Mouse (Mus musculus): Measurements from ENCODE around the gene Pou6f2. TPM values are rescaled to one million over a fixed set of nuclear protein-coding genes. Genes with fewer than 3 reads are reported as not detected.
A peak's percentile ranks its signal among the peaks of the same experiment; 100 is the strongest.

Pou6f2 gene
- total RNA-seq, 2 experiments from 2014 or later: not detected

DNA sequence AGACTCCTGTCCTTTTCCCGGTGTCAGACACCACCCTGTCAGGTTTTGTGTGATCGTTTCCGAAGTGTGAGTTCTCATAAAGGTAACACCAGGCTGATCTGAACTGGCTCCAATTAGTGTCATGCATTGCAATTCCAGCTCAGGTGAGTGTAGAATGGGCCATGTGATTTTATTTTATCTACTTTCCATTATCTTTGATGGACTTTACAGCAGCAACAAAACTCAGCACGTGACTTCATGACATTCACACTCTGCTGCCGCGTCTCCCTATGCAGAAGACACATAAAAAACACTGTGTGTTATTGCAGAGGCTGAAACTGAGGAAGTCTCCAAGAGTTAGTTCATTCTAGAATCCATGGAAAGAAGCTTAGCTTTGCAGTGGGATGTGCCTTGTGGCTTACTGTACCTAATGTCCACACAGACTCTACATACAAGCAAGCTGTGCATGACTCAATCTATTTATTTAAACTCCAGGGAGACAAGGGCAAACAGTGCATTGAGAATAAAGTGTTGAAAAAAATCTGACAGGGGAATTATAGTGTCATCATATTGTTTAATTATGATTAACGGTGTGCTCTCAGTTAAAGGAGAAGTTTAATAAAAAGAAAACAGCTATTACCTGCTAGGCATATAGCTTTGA, 90.9 kb downstream of the Pou6f2 start:
- no peak for TF ChIP-seq CTCF (IDR thresholded peaks at IDR 0.05)
- intact Hi-C loops (cut with DNase I): no loop called here
- DNase-seq: no peak
- Histone ChIP-seq H3K27ac (no peak overlapping the region), H3K4me3 (no peak overlapping the region)

DNA sequence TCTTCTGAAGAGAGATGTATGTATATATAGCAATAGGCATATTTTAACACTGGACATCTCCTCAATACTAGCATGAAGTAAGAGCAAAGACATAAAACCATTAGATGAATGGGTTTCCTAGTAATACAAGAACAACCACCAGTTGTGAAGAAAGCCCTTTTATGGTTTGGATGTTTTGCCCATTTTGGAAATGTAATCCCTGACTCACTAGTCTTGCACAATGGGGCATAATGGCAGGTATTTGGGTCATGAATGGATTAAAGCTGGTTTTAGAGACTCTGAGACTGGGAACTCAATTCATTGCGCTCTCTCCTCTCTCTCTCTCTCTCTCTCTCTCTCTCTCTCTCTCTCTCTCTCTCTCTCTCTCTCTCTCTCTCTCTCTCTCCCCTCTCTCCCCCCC, 97.5 kb downstream of the Pou6f2 start:
- intact Hi-C loops (cut with DNase I): no loop called here
- Histone ChIP-seq H3K27ac (no peak overlapping the region), H3K4me3 (no peak overlapping the region)
- TF ChIP-seq CTCF (IDR thresholded peaks at IDR 0.05): no peak
- no peak for DNase-seq

DNA sequence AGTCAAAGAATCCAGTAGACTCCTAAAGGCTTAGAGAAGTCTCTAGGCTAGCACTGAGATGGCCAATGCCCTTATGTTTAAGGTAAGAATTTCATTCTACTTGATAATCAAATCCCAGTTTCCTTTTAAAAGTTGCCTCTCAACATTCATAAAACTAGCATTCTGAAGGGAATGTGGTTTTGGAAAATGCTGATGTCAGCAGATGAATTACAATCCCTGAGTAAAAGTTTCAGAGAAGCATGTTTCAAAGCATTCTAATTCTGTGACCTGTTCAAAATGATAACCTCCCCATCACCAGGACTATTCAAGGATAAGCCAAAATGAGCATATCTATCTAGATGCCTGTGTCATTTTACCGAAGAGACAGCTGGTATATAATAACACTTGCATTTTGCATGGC, 104.0 kb downstream of the Pou6f2 start:
- Histone ChIP-seq H3K4me3 (no peak overlapping the region), H3K27ac (no peak overlapping the region)
- intact Hi-C loops (cut with DNase I): no loop called here
- no peak for DNase-seq
- no peak for TF ChIP-seq CTCF (IDR thresholded peaks at IDR 0.05)

DNA sequence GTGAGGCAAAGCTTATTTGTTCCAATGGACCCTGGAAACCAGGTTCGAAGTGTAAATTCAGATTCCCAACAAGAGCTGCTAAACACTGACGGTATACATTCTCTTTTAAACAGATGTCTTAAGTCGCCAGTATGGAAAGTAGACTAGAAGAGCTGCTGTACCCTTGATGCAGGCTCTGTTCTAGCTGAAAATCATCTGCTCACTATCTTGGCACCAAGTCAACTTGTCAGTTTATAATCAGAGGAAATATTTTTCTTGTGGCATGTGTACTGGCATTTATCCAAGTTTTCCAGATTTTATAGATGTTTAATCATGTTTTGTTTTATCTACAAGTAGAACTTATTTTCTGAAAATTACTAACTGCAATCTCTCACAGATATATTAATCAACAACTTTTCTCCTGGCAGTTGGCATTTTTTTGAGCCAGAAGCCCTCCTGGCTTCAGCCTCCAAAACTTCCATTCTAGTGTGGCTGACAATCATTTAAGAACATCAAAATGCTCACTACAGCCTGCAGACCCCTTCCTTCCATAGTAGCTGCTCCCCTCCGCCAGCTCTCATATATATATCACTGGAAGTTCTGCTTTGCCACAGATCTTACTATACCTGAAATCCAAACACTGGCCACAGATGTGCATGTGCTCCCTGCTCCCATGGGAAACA, 107.1 kb downstream of the Pou6f2 start:
- no peak for TF ChIP-seq CTCF (IDR thresholded peaks at IDR 0.05)
- H3K4me3 ChIP-seq: no peak overlapping the region
- no peak overlapping the region for H3K27ac ChIP-seq
- no peak for DNase-seq
- intact Hi-C loops (cut with DNase I): no loop called here

DNA sequence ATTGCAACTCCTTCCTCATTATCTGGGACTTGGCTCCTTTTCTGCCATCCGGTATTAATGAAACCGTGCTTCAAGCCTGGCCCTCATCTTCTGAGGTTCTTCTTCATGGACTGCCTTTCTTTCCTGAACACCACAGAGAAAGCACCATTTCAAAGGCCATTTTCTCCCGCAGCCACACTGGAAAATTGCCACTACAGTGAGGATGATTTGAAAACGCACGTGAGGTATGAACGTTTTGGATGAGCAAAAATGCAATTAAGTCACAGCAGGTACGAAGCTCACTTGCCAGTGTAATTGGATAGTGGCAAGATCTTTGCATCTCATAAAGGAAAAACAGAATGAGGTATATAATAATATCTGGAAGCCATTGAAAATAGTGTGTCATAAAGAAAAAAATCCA, 110.0 kb downstream of the Pou6f2 start:
- no peak overlapping the region for H3K4me3 ChIP-seq
- no peak for DNase-seq
- no peak for TF ChIP-seq CTCF (IDR thresholded peaks at IDR 0.05)
- H3K27ac ChIP-seq: no peak overlapping the region
- intact Hi-C loops (cut with DNase I): no loop called here

DNA sequence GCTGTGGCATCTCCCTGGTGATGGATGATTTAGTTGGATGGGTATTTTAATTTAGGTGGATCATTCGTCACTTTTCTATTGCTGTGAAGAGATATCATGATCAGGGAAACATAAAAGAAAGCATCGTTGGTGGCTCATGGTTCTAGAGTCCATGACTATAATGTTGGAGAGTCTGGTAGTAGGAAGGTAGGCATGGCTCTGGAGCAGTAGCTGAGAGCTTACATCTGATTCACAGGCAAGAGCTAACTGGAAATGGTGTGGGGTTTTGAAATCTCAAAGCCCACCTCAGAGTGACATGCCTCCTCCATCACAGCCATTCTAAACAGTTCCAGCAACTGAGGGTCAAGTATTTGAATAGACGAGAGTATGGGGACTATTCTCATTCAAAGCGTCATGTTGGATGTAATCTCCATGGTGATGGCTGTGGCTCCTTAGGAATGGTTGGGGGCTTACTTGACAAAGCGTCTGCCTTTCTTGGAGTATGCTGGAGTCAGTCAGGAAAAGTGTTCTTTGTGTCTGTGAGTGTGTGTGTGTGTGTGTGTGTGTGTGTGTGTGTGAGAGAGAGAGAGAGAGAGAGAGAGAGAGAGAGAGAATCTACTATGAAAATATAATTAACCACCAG, 115.0 kb downstream of the Pou6f2 start:
- no peak for DNase-seq
- Histone ChIP-seq H3K27ac (no peak overlapping the region), H3K4me3 (no peak overlapping the region)
- intact Hi-C loops (cut with DNase I): no loop called here
- no peak for TF ChIP-seq CTCF (IDR thresholded peaks at IDR 0.05)

DNA sequence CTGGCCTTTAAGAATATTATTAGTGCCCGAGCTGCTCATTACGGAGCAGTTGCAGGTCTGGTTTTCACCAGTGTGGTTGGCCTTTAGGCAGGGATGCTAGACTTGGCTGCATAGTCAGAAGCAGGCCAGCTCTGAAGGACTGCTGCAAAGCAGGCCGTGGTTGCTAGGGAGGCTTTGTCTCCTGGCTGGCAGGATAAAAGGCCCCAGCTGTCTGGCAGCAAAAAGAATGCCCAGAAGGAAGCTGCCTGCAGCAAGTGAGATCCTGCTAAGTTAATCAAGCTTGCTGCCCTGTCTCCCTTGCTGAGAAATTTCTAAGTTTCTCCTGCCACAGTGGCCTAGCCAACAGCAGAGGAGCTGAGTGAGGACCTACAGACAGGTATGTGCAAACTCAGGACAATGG, 116.4 kb downstream of the Pou6f2 start:
- DNase-seq: no peak
- H3K27ac ChIP-seq: no peak overlapping the region
- no peak for TF ChIP-seq CTCF (IDR thresholded peaks at IDR 0.05)
- intact Hi-C loops (cut with DNase I): no loop called here
- H3K4me3 ChIP-seq: no peak overlapping the region

DNA sequence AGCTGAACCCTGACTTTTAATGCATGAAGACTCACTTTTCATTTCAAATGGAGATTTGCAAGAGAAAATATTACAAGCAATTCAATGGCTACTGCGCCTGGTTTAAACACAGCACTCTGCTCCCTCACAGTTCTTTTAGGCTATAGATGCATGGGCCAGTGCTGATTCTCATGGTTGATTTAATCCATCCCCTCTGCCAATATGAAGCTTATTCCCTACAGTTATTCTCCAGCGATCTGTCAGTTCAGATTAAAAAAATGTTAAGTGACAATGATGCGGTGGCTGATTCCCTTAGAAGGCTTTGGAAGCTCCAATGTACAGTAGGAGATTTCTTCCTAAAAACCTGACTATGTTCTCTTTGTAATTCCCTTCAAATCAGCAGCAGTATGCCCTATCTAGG, 144.4 kb downstream of the Pou6f2 start:
- H3K27ac ChIP-seq: no peak overlapping the region
- no peak for DNase-seq
- TF ChIP-seq CTCF (IDR thresholded peaks at IDR 0.05): no peak
- intact Hi-C loops (cut with DNase I): no loop called here
- no peak overlapping the region for H3K4me3 ChIP-seq

DNA sequence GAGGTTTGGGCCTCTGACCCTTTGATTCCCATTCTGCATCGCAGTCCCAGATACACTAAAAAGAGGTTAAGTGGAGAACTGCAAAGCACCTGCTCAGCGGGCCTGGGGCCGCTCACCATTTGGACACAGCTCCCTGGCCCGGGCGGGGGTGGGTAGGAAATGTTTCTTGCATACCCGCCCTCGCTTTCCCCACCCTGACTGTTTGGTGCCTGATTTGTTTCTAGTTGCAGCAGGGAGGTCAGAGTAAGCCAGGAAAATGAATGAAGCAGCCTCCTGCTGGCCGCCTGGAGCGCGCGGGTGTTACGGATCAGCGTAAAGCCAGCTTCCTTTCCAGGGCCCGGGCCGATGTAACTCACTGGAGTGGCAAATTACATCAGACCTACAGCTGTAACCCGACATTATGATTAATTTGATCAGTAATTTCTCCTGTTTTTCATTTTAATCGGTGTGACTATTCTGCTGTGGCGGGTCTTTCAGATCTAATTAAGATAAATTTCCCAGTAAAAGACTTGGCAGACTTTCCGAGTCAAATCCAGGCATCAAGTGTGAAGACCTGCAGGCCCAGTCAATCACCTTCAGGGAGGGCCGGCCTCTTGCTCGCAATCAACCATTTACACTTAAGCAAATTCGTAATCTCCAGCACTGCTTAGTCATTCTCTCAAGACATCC, 178.8 kb downstream of the Pou6f2 start:
- Histone ChIP-seq H3K27ac (no peak overlapping the region), H3K4me3 (no peak overlapping the region)
- intact Hi-C loops (cut with DNase I): no loop called here
- no peak for TF ChIP-seq CTCF (IDR thresholded peaks at IDR 0.05)
- no peak for DNase-seq

DNA sequence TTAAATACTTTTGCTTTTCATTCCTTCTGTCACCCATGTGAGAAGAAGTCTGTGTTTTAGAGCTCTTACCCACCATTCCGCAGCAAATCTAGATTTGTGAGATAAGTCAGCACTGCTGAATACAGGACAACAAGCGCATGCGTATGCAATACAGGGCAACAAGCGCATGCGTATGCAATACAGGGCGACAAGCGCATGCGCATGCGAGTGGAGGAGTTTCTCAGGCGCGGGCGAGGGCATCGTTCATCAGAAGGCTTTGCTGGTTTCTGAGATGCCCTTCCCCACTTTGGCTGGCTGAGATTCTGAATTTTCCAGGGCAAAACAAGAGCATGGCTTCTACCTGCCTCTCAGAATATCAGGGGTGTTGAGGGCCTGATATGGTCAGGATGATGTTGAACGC, 186.2 kb downstream of the Pou6f2 start:
- no peak for TF ChIP-seq CTCF (IDR thresholded peaks at IDR 0.05)
- intact Hi-C loops (cut with DNase I): no loop called here
- DNase-seq: no peak
- Histone ChIP-seq H3K27ac (no peak overlapping the region), H3K4me3 (no peak overlapping the region)

DNA sequence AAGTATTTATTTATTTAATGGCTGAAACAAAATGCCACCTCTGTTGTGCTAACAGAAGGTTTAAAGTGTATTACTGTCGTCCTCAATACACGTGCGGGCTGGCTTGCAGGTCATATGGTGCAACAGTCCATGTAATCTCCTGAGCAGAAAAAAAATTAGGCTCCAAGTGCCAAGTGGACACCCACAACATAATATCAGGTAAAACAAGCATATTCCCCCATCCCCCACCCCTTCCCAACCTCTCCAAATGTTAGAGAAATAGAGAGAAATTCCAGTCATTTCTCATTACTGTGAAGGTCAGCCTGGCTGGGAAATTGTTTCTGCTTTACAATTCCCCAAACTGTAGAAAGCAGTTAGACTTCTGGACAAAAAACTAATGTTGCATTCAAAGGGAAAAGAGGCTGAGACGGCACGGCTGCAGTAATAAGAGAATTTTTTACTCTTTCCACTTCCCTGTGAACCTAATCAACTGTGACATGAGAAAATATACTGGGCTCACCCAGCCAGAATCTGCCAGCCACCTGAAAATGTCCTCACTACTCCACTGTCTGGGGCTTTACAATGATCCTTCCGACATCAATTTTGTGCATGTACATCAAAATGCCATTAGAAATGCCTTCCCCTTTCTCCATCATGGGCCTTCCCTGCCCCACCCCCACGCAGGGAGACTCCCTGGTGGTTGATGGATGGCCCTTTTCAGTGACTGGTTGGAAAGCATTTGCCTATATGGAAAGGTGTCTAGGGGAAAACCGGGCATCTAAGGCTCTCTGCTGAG, 192.8 kb downstream of the Pou6f2 start:
- Histone ChIP-seq H3K27ac (no peak overlapping the region), H3K4me3 (no peak overlapping the region)
- intact Hi-C loops (cut with DNase I): no loop called here
- no peak for TF ChIP-seq CTCF (IDR thresholded peaks at IDR 0.05)
- DNase-seq: no peak

DNA sequence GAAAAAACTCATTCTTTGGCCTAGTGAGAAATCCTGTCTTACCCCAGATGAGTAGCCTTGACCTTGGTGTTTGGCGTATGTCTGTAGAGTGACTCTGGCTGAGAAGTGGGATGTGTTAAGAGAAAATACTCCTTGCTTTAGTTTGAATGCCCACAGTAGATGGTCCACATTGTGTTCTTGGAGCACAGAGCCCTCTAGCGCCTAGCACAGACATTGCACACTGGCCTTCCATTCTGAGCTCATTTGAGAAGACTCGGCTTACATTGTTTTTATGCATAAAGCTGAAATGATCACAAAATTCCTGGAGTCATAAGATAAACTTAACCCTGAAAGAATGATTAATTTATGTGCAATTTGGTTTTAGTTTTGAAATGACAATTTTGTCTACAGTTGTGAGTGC, 223.5 kb downstream of the Pou6f2 start:
- intact Hi-C loops (cut with DNase I): no loop called here
- TF ChIP-seq CTCF (IDR thresholded peaks at IDR 0.05): peak; percentile 60
- no peak for DNase-seq

DNA sequence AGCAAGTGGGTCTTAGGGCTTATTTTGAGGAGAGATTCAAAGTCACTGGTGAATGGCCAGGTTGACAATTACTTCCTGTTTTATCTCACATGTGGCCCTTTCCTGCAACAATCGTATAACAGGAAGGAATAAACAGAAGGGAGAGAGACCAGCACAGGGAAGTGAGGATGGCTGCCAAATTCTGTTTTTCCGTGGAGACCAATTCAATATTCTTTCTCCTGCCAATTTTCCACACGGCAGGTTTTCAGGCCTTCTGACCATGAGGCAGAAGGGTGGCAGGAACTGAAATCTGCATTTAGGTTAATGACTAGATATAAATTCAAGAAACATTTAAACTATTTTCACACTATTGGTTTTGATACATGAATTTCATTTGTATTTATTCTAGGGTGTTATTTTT, 224.5 kb downstream of the Pou6f2 start:
- TF ChIP-seq CTCF (IDR thresholded peaks at IDR 0.05): no peak
- no peak for DNase-seq
- H3K27ac ChIP-seq: no peak overlapping the region
- intact Hi-C loops (cut with DNase I): no loop called here
- no peak overlapping the region for H3K4me3 ChIP-seq

More for the DNA sequence above, 223.5 kb downstream of the Pou6f2 start:
- H3K27ac ChIP-seq: no peak overlapping the region
- H3K4me3 ChIP-seq: no peak overlapping the region
